Mouse (Mus musculus): ENCODE results near the gene Spred3. TPM values are rescaled to one million over a fixed set of nuclear protein-coding genes. Genes with fewer than 3 reads are reported as not detected.
A peak's percentile ranks its signal among the peaks of the same experiment; 100 is the strongest.
"Not testable (repeated sequence)": the region's sequence is repeated elsewhere in the genome, so short reads cannot be mapped to it uniquely, and the experiment has no call there.

The Spred3 gene
- polyA plus RNA-seq, 1 experiment from 2014 or later, result 0.21 TPM

DNA sequence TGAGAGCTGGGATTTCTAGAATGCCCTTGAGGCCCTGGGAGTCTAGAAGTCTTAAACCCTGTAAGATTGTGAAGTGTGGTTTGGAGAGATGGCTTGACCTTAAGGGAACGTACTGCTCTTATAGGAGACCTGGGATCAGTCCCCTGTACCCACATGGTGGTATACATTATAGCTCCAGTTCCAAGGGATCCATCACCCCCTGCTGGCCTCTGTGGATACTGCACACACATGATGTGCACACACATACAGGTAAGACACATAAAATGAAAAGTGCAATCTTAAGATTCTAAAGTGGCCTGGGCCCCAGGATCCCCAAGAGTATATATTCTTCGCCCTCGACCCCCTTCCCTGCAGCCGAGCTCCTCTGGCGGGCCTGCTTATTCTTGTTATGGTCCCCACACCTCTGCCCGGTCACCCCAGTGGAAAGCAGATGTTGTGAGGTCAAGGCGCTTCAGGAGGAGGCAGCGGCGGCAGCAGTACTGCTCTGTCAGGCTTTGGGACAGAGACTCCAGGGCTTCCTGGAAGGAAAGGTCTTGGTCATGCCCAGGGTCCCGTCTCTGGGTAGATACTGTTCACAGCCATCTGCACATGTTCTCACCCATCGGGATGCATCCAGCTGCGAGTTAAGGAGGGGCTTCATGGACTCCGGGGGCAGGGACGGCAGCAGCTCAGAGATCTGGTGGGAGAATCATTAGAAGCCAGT, 16.0 kb downstream of the Spred3 start:
- Histone ChIP-seq H3K9ac (replicated peaks) (no peak overlapping the region), H3K27me3 (ENCODE audit: insufficient read depth, low read length) (peaks cover 10% of the 10 kb centered on the region), H3K4me2 (ENCODE audit: low read depth, low read length) (no peak overlapping the region), H3K9me3 (ENCODE audit: low read length) (peaks cover 3% of the 10 kb centered on the region; the same call in 1 of the 2 replicates), H3K4me1 (ENCODE audit: insufficient read depth) (peaks cover 14% of the 10 kb centered on the region), H3K36me3 (replicated peaks; ENCODE audit: insufficient read depth, low read length) (peaks cover 6% of the 10 kb centered on the region; the same call in 1 of the 2 replicates), H3K27ac (ENCODE audit: low read depth) (no peak overlapping the region), H3K4me3 (ENCODE audit: low read depth, low read length) (no peak overlapping the region)
- ATAC-seq (no peak), DNase-seq (no peak)
- TF ChIP-seq EP300 (IDR thresholded peaks at IDR 0.05; ENCODE audit: low read depth), result no peak
- TF ChIP-seq CTCF (IDR thresholded peaks at IDR 0.05; ENCODE audit: low read depth), result peak; percentile 33
- 90% methylated on average over 14 of the region's 14 CpGs for WGBS (ENCODE audit: insufficient replicate concordance)

DNA sequence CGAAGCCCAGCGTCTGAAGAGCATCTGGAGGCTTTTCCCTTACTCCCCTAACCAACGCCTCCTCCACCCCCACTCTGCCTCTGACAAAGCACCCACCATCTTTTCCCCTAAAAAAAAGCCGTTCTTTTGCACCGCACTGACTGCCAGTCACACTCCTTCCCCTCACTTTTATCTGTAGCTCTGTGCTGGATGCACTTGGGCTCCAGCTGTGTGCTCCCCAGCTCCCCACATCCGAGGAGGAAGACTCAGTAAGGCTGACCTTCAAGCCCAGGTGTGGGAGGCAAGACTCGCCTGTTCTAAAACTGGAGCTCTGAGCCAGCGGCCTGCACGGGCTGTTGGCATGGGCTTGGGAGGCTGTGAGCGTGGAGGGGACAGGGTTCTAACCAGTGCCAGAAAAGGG, 18.7 kb downstream of the Spred3 start:
- no peak for ATAC-seq
- Histone ChIP-seq H3K4me3 (ENCODE audit: low read depth, low read length) (no peak overlapping the region), H3K36me3 (replicated peaks; ENCODE audit: insufficient read depth, low read length) (peaks cover 6% of the 10 kb centered on the region; the same call in 1 of the 2 replicates), H3K9me3 (ENCODE audit: low read length) (peaks cover 3% of the 10 kb centered on the region; the same call in 1 of the 2 replicates), H3K27me3 (ENCODE audit: insufficient read depth, low read length) (no peaks in the 10 kb centered on the region), H3K27ac (ENCODE audit: low read depth) (no peak overlapping the region), H3K4me1 (ENCODE audit: insufficient read depth) (peaks cover 12% of the 10 kb centered on the region), H3K9ac (replicated peaks) (no peak overlapping the region), H3K4me2 (ENCODE audit: low read depth, low read length) (no peak overlapping the region)
- WGBS (ENCODE audit: insufficient replicate concordance), result 68% methylated on average over 10 of the region's 10 CpGs
- TF ChIP-seq CTCF (IDR thresholded peaks at IDR 0.05; ENCODE audit: low read depth) (no peak), EP300 (IDR thresholded peaks at IDR 0.05; ENCODE audit: low read depth) (no peak)
- no peak for DNase-seq

DNA sequence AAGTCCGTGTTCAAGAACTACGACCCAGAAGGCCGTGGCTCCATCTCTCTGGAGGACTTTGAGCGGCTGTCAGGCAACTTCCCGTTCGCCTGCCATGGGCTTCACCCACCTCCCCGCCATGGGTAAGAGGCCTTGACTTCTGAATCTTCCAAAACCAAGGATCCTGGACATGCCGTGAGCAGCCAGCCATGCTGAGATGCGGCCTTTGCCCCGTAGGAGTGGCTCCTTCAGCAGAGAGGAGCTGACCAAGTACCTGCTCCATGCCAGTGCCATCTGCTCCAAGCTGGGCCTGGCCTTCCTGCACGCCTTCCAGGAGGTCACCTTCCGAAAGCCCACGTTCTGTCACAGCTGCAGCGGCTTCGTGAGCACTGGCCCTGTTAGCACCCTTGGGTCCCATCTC, 21.4 kb downstream of the Spred3 start:
- TF ChIP-seq CTCF (IDR thresholded peaks at IDR 0.05; ENCODE audit: low read depth), result no peak
- no peak for TF ChIP-seq EP300 (IDR thresholded peaks at IDR 0.05; ENCODE audit: low read depth)
- WGBS (ENCODE audit: insufficient replicate concordance), result 83% methylated on average over 15 of the region's 15 CpGs
- Histone ChIP-seq H3K27me3 (ENCODE audit: insufficient read depth, low read length) (no peaks in the 10 kb centered on the region), H3K4me2 (ENCODE audit: low read depth, low read length) (no peak overlapping the region), H3K4me1 (ENCODE audit: insufficient read depth) (peaks cover 4% of the 10 kb centered on the region; the same call in 1 of the 2 replicates), H3K9ac (replicated peaks) (no peak overlapping the region), H3K27ac (ENCODE audit: low read depth) (no peak overlapping the region), H3K36me3 (replicated peaks; ENCODE audit: insufficient read depth, low read length) (no peaks in the 10 kb centered on the region), H3K4me3 (ENCODE audit: low read depth, low read length) (no peak overlapping the region), H3K9me3 (ENCODE audit: low read length) (no peaks in the 10 kb centered on the region)
- no peak for DNase-seq
- no peak for ATAC-seq

DNA sequence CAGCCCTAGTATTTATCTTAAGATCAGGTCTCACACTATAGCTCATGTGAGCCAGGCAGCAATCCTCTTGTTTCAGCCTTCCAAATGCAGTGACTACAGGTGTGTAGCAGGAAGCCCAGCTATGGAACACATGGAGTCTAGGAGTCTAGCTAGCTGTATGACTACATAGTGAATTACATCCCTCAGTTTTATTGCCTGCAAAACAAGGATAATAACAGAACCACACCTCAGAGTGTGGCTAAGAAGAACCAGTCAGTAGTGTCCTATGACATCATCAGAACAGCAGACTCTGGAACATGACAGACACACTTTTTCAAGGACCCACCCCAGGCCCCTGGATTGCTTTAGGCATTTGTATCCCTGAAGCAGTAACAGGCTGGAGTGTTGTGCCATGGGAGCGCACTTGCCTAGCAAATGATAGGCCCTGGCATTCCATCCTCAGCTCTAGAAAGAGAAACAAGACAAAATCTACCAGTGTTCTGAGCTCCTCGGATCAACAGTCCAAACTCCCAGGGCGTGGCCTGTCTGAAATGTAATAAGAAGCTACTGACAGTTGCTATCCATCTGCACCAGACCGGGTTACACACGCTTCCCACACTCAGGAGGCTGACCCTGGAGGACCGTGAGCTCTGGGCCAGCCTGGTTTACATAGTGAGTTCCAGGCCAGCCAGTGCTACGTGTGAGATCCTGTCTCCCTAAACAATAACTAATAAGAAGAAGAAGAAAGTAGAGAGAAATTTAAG, 23.4 kb downstream of the Spred3 start:
- Histone ChIP-seq H3K36me3 (replicated peaks; ENCODE audit: insufficient read depth, low read length) (no peaks in the 10 kb centered on the region), H3K9me3 (ENCODE audit: low read length) (no peaks in the 10 kb centered on the region), H3K9ac (replicated peaks) (no peak overlapping the region), H3K4me3 (ENCODE audit: low read depth, low read length) (no peak overlapping the region), H3K4me1 (ENCODE audit: insufficient read depth) (peaks cover 4% of the 10 kb centered on the region; the same call in 1 of the 2 replicates), H3K27ac (ENCODE audit: low read depth) (no peak overlapping the region), H3K4me2 (ENCODE audit: low read depth, low read length) (no peak overlapping the region), H3K27me3 (ENCODE audit: insufficient read depth, low read length) (no peaks in the 10 kb centered on the region)
- no peak for DNase-seq
- TF ChIP-seq EP300 (IDR thresholded peaks at IDR 0.05; ENCODE audit: low read depth), result no peak
- TF ChIP-seq CTCF (IDR thresholded peaks at IDR 0.05; ENCODE audit: low read depth), result no peak
- no peak for ATAC-seq
- WGBS (ENCODE audit: insufficient replicate concordance), result 70% methylated on average over 7 of the region's 7 CpGs

DNA sequence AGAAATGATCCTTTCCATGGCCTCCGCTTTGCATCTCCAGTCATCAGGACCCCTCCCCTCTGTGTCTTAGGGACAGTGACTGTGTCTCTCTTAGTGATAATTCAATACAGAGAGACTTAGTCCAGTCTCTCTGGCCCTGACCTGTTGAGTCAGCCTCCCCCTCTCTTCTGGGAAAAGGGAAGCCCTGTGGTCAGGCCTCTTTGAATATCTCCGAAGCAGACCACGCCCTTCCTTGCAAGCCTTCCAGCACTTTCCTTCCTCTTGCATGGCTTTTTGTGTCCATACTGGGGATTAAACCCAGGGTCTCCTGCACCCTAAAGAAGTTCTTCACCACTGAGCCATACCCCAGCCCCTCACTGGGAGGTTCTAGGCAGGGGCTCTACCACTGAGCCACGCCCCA, 26.2 kb downstream of the Spred3 start:
- Histone ChIP-seq H3K4me3 (ENCODE audit: low read depth, low read length) (no peak overlapping the region), H3K9me3 (ENCODE audit: low read length) (no peaks in the 10 kb centered on the region), H3K4me2 (ENCODE audit: low read depth, low read length) (no peak overlapping the region), H3K4me1 (ENCODE audit: insufficient read depth) (peaks cover 4% of the 10 kb centered on the region; the same call in 1 of the 2 replicates), H3K27ac (ENCODE audit: low read depth) (no peak overlapping the region), H3K36me3 (replicated peaks; ENCODE audit: insufficient read depth, low read length) (no peaks in the 10 kb centered on the region), H3K9ac (replicated peaks) (no peak overlapping the region), H3K27me3 (ENCODE audit: insufficient read depth, low read length) (no peaks in the 10 kb centered on the region)
- TF ChIP-seq CTCF (IDR thresholded peaks at IDR 0.05; ENCODE audit: low read depth) (no peak), EP300 (IDR thresholded peaks at IDR 0.05; ENCODE audit: low read depth) (no peak)
- 61% methylated on average over 4 of the region's 4 CpGs for WGBS (ENCODE audit: insufficient replicate concordance)
- ATAC-seq, result no peak
- no peak for DNase-seq

DNA sequence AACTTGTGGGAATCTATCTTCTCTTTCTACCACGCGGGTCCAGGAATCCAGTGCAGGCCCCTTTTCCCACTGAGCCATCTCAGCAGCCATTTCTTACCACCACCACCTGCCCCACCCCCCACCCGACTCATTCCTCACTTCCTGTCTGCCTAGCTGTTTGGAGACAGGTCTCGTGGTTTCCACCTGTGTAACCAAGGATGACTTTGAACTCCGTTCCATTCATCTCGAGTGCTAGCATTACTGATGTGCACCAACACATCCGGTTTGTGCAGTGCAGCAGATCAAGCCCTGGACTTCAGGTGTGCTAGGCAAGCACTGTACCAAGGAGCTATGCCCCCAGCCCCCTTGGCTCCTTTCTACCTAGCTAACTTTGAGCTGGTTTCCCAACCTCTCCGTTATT, 28.8 kb downstream of the Spred3 start:
- H3K4me1 ChIP-seq (ENCODE audit: insufficient read depth), result peaks cover 4% of the 10 kb centered on the region; the same call in 1 of the 2 replicates
- no peak overlapping the region for H3K9ac ChIP-seq (replicated peaks)
- ATAC-seq, result no peak
- H3K36me3 ChIP-seq (replicated peaks; ENCODE audit: insufficient read depth, low read length), result no peaks in the 10 kb centered on the region
- H3K9me3 ChIP-seq (ENCODE audit: low read length), result no peaks in the 10 kb centered on the region
- no peak overlapping the region for H3K4me2 ChIP-seq (ENCODE audit: low read depth, low read length)
- no peak overlapping the region for H3K4me3 ChIP-seq (ENCODE audit: low read depth, low read length)
- H3K27me3 ChIP-seq (ENCODE audit: insufficient read depth, low read length), result no peaks in the 10 kb centered on the region
- no peak for TF ChIP-seq EP300 (IDR thresholded peaks at IDR 0.05; ENCODE audit: low read depth)
- no peak for TF ChIP-seq CTCF (IDR thresholded peaks at IDR 0.05; ENCODE audit: low read depth)
- no peak overlapping the region for H3K27ac ChIP-seq (ENCODE audit: low read depth)
- WGBS (ENCODE audit: insufficient replicate concordance), result 61% methylated on average over 8 of the region's 8 CpGs
- DNase-seq, result no peak

DNA sequence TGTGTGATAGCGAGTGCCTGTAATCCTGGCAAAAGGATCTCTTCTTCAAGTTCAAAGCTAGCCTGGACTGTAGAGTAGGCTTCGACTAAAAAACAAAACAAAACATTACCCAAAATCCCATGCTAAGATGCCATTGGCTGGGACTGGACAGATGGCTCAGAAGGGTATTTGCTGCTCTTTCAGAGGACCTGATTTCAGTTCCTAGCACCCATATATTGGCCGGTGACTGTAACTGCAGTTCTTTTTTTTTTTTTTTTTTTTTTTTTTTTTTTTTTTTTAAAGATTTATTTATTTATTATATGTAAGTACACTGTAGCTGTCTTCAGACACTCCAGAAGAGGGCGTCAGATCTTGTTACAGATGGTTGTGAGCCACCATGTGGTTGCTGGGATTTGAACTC, 31.0 kb downstream of the Spred3 start:
- not testable (repeated sequence) for H3K4me3 ChIP-seq (ENCODE audit: low read depth, low read length); H3K36me3 ChIP-seq (replicated peaks; ENCODE audit: insufficient read depth, low read length); ATAC-seq; H3K27ac ChIP-seq (ENCODE audit: low read depth); H3K9ac ChIP-seq (replicated peaks); H3K9me3 ChIP-seq (ENCODE audit: low read length); H3K4me2 ChIP-seq (ENCODE audit: low read depth, low read length); H3K27me3 ChIP-seq (ENCODE audit: insufficient read depth, low read length); DNase-seq; H3K4me1 ChIP-seq (ENCODE audit: insufficient read depth)
- WGBS (ENCODE audit: insufficient replicate concordance), result 82% methylated on average over 3 of the region's 4 CpGs
